Mouse (Mus musculus): Measurements from ENCODE around the gene Prss41. TPM values are rescaled to one million over a fixed set of nuclear protein-coding genes. Genes with fewer than 3 reads are reported as not detected.

Gene Prss41
- total RNA-seq, 4 experiments from 2014 or later: 0.14 to 0.16 TPM; not detected in 2

- DNase-seq (ENCODE audit: low spot score): peak; percentile 41
Measured at GRCm38 (mm10) chr17:23828271-23829001, 15.5 kb downstream of the Prss41 start.

- no peak for DNase-seq (ENCODE audit: low spot score)
Measured at GRCm38 (mm10) chr17:23825591-23825990, 18.4 kb downstream of the Prss41 start.

- DNase-seq (ENCODE audit: low spot score): no peak
Measured at GRCm38 (mm10) chr17:23823614-23824013, 20.4 kb downstream of the Prss41 start.

- DNase-seq (ENCODE audit: low spot score): no peak
Measured at GRCm38 (mm10) chr17:23823018-23823417, 21.0 kb downstream of the Prss41 start.

GRCm38 (mm10) chr17:23822094-23822493, 21.9 kb downstream of the Prss41 start:
- no peak for DNase-seq (ENCODE audit: low spot score)

GRCm38 (mm10) chr17:23820731-23821130, 23.2 kb downstream of the Prss41 start:
- no peak for DNase-seq (ENCODE audit: low spot score)

- no peak for DNase-seq (ENCODE audit: low spot score)
Measured at GRCm38 (mm10) chr17:23819235-23819634, 24.7 kb downstream of the Prss41 start.

DNA sequence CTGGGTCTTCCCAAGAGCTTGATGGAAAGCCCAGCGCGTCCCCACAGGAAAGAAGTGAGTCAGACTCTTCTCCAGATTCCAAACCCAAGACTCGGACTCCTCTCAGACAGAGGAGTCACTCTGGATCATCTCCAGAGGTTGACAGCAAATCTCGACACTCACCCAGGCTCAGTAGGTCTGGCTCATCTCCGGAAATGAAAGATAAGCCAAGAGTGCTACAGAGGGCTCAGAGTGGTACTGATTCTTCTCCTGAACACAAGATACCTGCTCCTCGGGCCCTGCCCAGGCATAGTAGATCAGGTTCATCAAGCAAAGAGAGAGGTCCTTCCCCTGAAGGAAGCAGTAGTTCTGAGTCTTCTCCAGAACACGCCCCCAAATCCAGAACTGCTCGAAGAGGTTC, 25.4 kb downstream of the Prss41 start:
- DNase-seq (ENCODE audit: low spot score): no peak

GRCm38 (mm10) chr17:23815641-23816040, 28.3 kb downstream of the Prss41 start:
- no peak for DNase-seq (ENCODE audit: low spot score)

- DNase-seq (ENCODE audit: low spot score): no peak
Measured at GRCm38 (mm10) chr17:23807918-23808317, 36.1 kb downstream of the Prss41 start.

GRCm38 (mm10) chr17:23806867-23807266, 37.1 kb downstream of the Prss41 start:
- DNase-seq (ENCODE audit: low spot score): no peak

DNA sequence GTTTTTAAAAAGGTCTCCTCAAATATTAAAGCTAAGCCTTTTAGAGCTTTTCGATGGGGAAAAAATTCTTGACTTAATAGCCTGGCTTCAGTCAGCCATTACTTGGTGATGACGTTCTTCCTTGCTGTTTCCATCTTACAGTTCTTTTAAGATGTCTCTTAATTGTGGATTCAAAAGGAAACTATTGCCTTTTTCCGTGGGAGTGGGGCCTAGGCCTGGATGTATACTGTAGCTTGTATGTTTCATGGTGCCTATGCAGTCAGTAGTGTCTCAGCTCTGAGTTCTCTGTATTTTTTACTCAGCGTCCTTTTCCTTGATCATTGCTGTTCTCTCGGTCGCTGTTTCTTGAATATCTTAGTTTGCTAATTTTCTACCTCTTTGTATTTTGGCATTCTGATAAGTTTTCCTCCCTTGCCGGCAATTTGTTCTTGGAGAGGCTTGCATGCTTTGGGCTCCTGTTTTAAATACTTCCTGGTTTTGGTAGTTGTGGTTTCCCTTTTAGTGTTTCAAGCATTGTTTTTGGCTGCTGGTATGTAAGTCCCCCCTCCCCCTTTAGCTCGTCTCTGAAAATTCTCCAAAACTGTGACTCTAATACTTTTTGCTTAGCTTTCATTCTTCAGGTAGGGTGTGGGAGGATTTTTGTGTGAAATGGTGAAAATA, 39.4 kb downstream of the Prss41 start:
- DNase-seq (ENCODE audit: low spot score): no peak

DNA sequence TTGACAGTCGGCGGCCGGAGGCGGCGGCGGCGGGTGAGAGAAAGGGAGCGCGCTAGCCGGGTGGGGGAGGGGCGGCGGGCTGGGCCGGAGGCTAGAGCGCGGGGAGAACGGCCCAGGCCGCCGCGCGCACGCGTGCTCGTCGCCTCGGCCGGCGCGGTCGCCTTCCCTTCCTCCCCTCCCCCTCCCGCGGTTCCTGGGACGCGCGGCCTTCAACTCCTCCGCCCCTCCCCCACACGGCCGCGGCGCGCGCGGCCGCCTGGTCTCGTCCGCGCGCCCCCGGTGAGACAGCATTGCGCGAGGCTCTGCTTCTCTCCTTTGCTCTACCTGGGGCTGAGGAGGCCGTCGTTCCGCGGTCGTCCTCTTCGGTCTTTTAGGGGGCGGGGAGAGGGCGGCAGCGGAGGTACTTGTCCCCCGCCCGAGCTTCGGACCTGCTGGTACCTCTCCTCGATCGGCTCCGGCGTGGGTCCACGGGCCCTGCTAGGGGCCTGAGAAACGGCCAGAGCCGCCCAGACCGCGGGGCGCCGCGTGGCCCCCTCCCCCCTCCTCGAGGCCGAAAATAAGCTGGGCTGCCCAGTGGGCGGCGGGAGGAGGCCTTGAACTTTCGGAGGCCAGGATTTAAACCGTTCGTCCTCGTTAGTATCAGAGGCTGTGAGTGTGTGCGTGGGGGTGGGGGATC, 40.5 kb downstream of the Prss41 start:
- DNase-seq (ENCODE audit: low spot score): no peak

- DNase-seq (ENCODE audit: low spot score): peak; percentile 98
Measured at GRCm38 (mm10) chr17:23802746-23803365, 41.1 kb downstream of the Prss41 start.

DNA sequence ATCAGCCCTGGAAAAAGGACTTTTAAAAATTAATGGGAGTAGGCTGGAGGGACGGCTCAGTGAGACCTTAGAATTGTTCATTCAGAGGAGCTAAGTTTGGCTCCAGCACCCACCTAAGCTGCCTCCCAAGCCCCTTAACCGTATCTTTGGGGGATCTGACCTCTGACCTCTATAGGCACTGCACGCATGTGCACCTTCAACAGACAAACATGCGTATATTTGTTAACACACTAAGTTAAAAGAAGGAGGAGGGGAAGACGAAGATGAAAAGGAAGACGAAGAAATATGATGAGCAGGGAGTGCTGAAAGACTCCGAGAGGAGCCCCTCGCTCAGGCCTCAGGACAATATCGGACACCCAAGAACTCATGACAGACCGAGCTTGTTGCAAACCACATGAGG, 42.3 kb downstream of the Prss41 start:
- DNase-seq (ENCODE audit: low spot score): no peak

- no peak for DNase-seq (ENCODE audit: low spot score)
Measured at GRCm38 (mm10) chr17:23797316-23797715, 46.7 kb downstream of the Prss41 start.

GRCm38 (mm10) chr17:23795323-23795722, 48.6 kb downstream of the Prss41 start:
- no peak for DNase-seq (ENCODE audit: low spot score)

GRCm38 (mm10) chr17:23791079-23791357, 53.0 kb downstream of the Prss41 start:
- no peak for DNase-seq (ENCODE audit: low spot score)

GRCm38 (mm10) chr17:23790269-23791078, 53.5 kb downstream of the Prss41 start, which contains the start of gene Srrm2:
TSS of gene Srrm2 (plus strand) at chr17:23790532.
- DNase-seq (ENCODE audit: low spot score): no peak

DNA sequence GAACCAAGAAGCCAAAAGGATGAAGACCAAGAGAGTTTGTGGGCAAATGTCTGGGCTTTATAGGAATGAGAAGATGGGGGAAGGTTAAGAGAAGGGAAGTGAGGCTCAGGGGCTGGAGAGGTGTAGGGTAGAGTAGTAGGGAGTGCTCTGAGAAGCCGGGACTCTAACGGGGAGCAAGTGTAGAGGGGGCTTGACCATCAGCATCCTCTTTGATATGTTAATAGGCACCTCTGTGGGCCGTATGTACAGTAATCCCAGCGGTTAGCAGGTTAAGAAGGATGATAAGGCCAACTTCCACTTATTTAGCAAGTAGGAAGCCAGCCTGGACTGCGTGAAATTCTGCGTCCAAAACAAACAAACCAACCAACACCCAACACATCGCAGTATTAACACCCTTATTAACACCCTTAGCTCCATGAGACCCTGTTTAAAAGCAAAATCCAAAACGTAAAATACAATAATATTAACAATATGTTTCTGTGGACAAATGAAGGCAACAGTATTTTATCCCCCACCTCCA, 54.2 kb downstream of the Prss41 start:
- no peak for DNase-seq (ENCODE audit: low spot score)

GRCm38 (mm10) chr17:23788973-23789372, 55.0 kb downstream of the Prss41 start:
- DNase-seq (ENCODE audit: low spot score): no peak

Measured in heart, adult 8-10 months (tissue).